Mouse (Mus musculus): ENCODE results near the gene Armc6. TPM values are rescaled to one million over a fixed set of nuclear protein-coding genes. Genes with fewer than 3 reads are reported as not detected.

The Armc6 gene
- polyA plus RNA-seq, 1 experiment from 2014 or later, result 38.8 TPM

DNA sequence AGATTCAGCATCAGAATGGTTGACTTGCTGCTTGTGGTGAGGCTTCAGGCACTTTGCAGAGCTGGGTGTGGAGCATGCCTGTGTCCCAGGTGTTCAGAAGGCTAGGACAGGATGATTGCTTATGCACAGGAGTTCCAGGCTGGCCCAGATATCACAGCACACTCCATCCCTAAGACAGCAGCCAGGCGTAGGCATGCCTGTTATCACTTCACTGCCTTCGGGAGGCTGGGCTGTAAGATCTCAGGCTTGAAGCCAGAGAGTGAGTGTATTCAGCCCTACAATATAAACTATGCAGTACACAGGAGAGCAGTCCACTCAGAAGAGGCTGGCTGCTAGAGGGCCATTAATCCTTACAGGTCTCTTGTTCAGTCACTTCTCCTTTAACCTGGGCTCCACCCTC lies 24.8 kb upstream of the Armc6 start:
- no peaks in the 10 kb centered on the region for H3K9me3 ChIP-seq (replicated peaks)
- WGBS, result 86% methylated on average over 2 of the region's 2 CpGs
- no peaks in the 10 kb centered on the region for H3K27me3 ChIP-seq (ENCODE audit: low read depth, poor library complexity, severe bottlenecking)
- no peak overlapping the region for H3K27ac ChIP-seq (replicated peaks)
- DNase-seq (ENCODE audit: low spot score), result no peak
- H3K36me3 ChIP-seq, result peaks cover 100% of the 10 kb centered on the region
- no peak overlapping the region for H3K4me3 ChIP-seq
- no peaks in the 10 kb centered on the region for H3K4me1 ChIP-seq

DNA sequence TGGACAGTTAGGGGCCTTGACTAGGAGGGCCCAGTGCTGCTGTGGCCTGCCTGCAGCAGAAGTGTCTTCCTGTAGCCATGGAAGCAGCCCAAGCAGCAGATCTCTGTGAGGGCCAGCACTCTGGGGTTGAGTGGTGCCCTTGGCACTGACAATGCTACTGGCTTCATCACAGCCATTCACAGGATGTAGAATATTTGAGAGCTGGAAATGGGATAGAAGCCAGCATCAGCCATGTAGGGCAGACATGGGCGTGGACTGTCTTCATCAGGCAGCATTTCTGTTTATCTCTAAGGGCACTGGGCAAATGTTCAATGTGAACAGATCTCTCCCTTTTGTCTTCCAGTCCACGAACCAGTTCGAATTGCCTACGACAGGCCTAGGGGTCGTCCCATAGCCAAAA lies 24.3 kb upstream of the Armc6 start:
- no peaks in the 10 kb centered on the region for H3K27me3 ChIP-seq (ENCODE audit: low read depth, poor library complexity, severe bottlenecking)
- DNase-seq (ENCODE audit: low spot score), result no peak
- peaks cover 100% of the 10 kb centered on the region for H3K36me3 ChIP-seq
- H3K27ac ChIP-seq (replicated peaks), result no peak overlapping the region
- 95% methylated on average over 5 of the region's 5 CpGs for WGBS
- H3K9me3 ChIP-seq (replicated peaks), result no peaks in the 10 kb centered on the region
- no peaks in the 10 kb centered on the region for H3K4me1 ChIP-seq
- no peak overlapping the region for H3K4me3 ChIP-seq

- H3K27ac ChIP-seq (replicated peaks), result no peak overlapping the region
- peaks cover 100% of the 10 kb centered on the region for H3K36me3 ChIP-seq
- H3K27me3 ChIP-seq (ENCODE audit: low read depth, poor library complexity, severe bottlenecking), result no peaks in the 10 kb centered on the region
- no peak overlapping the region for H3K4me3 ChIP-seq
- no peaks in the 10 kb centered on the region for H3K4me1 ChIP-seq
- no peak for DNase-seq (ENCODE audit: low spot score)
- H3K9me3 ChIP-seq (replicated peaks), result no peaks in the 10 kb centered on the region
- WGBS, result 81% methylated on average over 3 of the region's 3 CpGs
Observed at GRCm38 (mm10) chr8:70257456-70257855, 23.2 kb upstream of the Armc6 start.

- no peaks in the 10 kb centered on the region for H3K27me3 ChIP-seq (ENCODE audit: low read depth, poor library complexity, severe bottlenecking)
- no peak overlapping the region for H3K4me3 ChIP-seq
- no peak overlapping the region for H3K27ac ChIP-seq (replicated peaks)
- H3K36me3 ChIP-seq, result peaks cover 100% of the 10 kb centered on the region
- H3K4me1 ChIP-seq, result no peaks in the 10 kb centered on the region
- no peaks in the 10 kb centered on the region for H3K9me3 ChIP-seq (replicated peaks)
- DNase-seq (ENCODE audit: low spot score), result no peak
- 90% methylated on average over 1 of the region's 1 CpGs for WGBS
Observed at GRCm38 (mm10) chr8:70254628-70255027, 20.4 kb upstream of the Armc6 start.

DNA sequence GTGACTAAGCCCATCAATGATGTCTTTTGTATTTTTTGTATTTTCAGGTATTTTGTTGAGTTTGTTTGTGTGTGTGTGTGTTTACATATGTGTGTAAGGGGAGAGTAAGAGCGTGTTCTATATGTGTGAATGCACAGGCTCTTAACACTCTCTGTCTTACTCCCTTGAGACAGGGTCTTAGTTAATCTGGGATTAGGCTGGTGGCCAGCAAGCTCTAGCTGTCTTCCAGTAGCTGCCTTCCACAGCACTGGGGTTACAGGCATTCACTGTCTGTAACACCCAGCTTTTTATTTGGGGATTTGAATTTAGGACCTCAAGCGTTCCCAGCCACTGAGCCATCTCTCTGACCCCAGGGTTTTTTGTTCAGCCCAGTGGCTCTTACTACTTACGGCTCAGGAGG lies 13.6 kb upstream of the Armc6 start:
- no peak for DNase-seq (ENCODE audit: low spot score)
- peaks cover 98% of the 10 kb centered on the region for H3K36me3 ChIP-seq
- H3K27ac ChIP-seq (replicated peaks), result no peak overlapping the region
- H3K27me3 ChIP-seq (ENCODE audit: low read depth, poor library complexity, severe bottlenecking), result no peaks in the 10 kb centered on the region
- H3K9me3 ChIP-seq (replicated peaks), result no peaks in the 10 kb centered on the region
- no peak overlapping the region for H3K4me3 ChIP-seq
- WGBS, result 85% methylated on average over 3 of the region's 3 CpGs
- H3K4me1 ChIP-seq, result no peaks in the 10 kb centered on the region

- H3K4me1 ChIP-seq, result no peaks in the 10 kb centered on the region
- H3K27me3 ChIP-seq (ENCODE audit: low read depth, poor library complexity, severe bottlenecking), result no peaks in the 10 kb centered on the region
- 97% methylated on average over 6 of the region's 6 CpGs for WGBS
- H3K4me3 ChIP-seq, result no peak overlapping the region
- H3K9me3 ChIP-seq (replicated peaks), result no peaks in the 10 kb centered on the region
- DNase-seq (ENCODE audit: low spot score), result no peak
- peaks cover 98% of the 10 kb centered on the region for H3K36me3 ChIP-seq
- H3K27ac ChIP-seq (replicated peaks), result no peak overlapping the region
Observed at GRCm38 (mm10) chr8:70246622-70247021, 12.4 kb upstream of the Armc6 start.

- DNase-seq (ENCODE audit: low spot score), result no peak
- H3K4me3 ChIP-seq, result no peak overlapping the region
- peaks cover 9% of the 10 kb centered on the region for H3K4me1 ChIP-seq
- no peaks in the 10 kb centered on the region for H3K9me3 ChIP-seq (replicated peaks)
- WGBS, result 92% methylated on average over 5 of the region's 5 CpGs
- H3K27me3 ChIP-seq (ENCODE audit: low read depth, poor library complexity, severe bottlenecking), result no peaks in the 10 kb centered on the region
- peaks cover 95% of the 10 kb centered on the region for H3K36me3 ChIP-seq
- H3K27ac ChIP-seq (replicated peaks), result no peak overlapping the region
Observed at GRCm38 (mm10) chr8:70240642-70241041, 6.4 kb upstream of the Armc6 start.

DNA sequence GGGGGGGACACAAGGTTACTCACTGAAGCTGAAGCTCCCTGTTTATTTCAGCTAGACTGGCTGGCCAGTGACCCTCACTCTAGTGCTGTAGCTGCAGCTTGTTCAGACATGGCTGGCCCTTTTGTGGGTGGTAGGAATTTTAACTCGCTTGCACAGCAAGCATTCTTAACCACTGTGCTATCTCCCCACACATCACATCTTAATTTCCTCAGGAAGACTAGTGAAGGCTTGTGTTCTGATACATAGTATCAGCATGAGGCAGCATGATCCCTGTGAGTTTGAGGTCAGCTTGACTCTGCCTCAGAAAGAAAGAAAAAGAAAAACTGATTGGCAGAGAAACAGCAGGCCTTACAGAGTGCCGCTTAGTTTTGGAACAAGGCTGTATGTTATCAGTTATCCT lies 3.6 kb upstream of the Armc6 start:
- no peak overlapping the region for H3K27ac ChIP-seq (replicated peaks)
- peaks cover 68% of the 10 kb centered on the region for H3K36me3 ChIP-seq
- no peaks in the 10 kb centered on the region for H3K27me3 ChIP-seq (ENCODE audit: low read depth, poor library complexity, severe bottlenecking)
- no peak for DNase-seq (ENCODE audit: low spot score)
- peaks cover 24% of the 10 kb centered on the region for H3K4me1 ChIP-seq
- no peaks in the 10 kb centered on the region for H3K9me3 ChIP-seq (replicated peaks)
- WGBS, result 96% methylated on average over 2 of the region's 2 CpGs
- H3K4me3 ChIP-seq, result no peak overlapping the region

DNA sequence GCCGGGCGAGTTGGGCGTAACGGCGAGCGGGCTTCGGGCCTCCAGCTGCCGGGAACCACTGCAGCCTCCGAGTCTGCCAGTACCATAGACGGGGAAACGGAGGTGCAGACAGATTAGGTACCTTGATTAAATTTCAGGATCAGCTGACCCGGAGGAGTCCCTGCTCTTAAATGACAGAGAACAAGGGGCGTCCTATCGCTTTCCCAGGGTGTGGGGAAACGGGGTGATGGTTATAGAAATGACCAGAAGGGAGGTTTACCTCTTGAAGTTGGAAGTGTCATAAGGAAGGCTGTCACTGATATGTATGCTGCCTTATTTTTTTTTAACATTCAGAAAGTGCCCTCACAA lies 489 bp upstream of the Armc6 start:
- Histone ChIP-seq H3K4me3 (peak overlapping the region; percentile 76), H3K27ac (replicated peaks) (peak overlapping the region; percentile 93), H3K4me1 (peaks cover 27% of the 10 kb centered on the region), H3K9me3 (replicated peaks) (no peaks in the 10 kb centered on the region), H3K27me3 (ENCODE audit: low read depth, poor library complexity, severe bottlenecking) (no peaks in the 10 kb centered on the region), H3K36me3 (peaks cover 53% of the 10 kb centered on the region)
- DNase-seq (ENCODE audit: low spot score), result no peak
- under 1% methylated on average over 15 of the region's 15 CpGs for WGBS

DNA sequence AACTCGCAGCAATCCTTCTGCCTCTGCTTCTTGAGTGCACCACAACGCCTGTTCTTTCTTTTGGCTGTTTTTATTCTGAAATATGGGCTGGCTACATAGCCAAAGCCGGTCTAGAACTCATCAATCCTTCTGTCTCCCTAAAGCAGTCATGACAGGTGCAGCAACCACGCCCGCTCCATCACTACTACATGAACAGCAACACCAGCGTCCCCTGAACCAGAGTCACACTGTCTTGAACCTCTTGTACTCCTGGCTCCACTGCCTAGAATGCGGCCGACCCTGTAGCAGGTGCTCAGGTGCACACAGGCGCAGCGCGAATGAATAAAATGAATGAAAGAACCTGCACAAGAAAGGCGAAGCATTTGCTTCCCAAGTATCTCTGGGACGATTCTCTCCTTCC lies 660 bp downstream of the Armc6 start:
- DNase-seq (ENCODE audit: low spot score), result no peak
- peak overlapping the region; percentile 76 for H3K4me3 ChIP-seq

GRCm38 (mm10) chr8:70230837-70231236 lies 3.4 kb downstream of the Armc6 start:
- no peak for DNase-seq (ENCODE audit: low spot score)
- WGBS, result 91% methylated on average over 9 of the region's 9 CpGs

More for the DNA sequence above, 660 bp downstream of the Armc6 start:
- peak overlapping the region; percentile 93 for H3K27ac ChIP-seq (replicated peaks)
- H3K4me1 ChIP-seq, result peaks cover 27% of the 10 kb centered on the region
- no peaks in the 10 kb centered on the region for H3K27me3 ChIP-seq (ENCODE audit: low read depth, poor library complexity, severe bottlenecking)
- H3K36me3 ChIP-seq, result peaks cover 53% of the 10 kb centered on the region
- no peaks in the 10 kb centered on the region for H3K9me3 ChIP-seq (replicated peaks)
- WGBS, result 9% methylated on average over 13 of the region's 13 CpGs

DNA sequence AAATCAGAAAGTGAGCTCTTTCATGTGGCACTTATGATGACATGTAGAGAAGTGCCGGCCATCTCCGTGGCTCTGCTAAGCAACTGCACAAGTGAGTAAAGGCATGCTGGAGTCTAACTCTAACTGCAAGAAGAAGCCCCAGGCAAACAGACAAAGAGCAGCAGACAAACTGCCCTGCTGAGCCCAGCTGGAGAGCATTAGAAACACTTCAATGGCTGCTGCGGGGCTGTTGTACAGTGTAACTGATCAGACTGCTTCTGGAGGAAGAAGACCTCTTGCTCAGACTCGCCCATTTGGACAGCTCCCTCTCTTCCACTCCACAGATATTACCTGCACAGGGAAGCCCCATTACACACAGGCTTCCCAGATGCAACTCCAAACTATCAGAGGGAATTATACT lies 6.3 kb downstream of the Armc6 start:
- Histone ChIP-seq H3K27me3 (ENCODE audit: low read depth, poor library complexity, severe bottlenecking) (no peaks in the 10 kb centered on the region), H3K36me3 (peaks cover 70% of the 10 kb centered on the region), H3K4me1 (peaks cover 12% of the 10 kb centered on the region), H3K27ac (replicated peaks) (no peak overlapping the region), H3K9me3 (replicated peaks) (no peaks in the 10 kb centered on the region), H3K4me3 (no peak overlapping the region)
- WGBS, result 43% methylated on average over 4 of the region's 4 CpGs
- DNase-seq (ENCODE audit: low spot score), result no peak

More at GRCm38 (mm10) chr8:70230837-70231236, 3.4 kb downstream of the Armc6 start:
- H3K36me3 ChIP-seq, result peaks cover 44% of the 10 kb centered on the region
- no peaks in the 10 kb centered on the region for H3K27me3 ChIP-seq (ENCODE audit: low read depth, poor library complexity, severe bottlenecking)
- H3K27ac ChIP-seq (replicated peaks), result no peak overlapping the region
- H3K9me3 ChIP-seq (replicated peaks), result no peaks in the 10 kb centered on the region
- H3K4me1 ChIP-seq, result peaks cover 28% of the 10 kb centered on the region
- no peak overlapping the region for H3K4me3 ChIP-seq

DNA sequence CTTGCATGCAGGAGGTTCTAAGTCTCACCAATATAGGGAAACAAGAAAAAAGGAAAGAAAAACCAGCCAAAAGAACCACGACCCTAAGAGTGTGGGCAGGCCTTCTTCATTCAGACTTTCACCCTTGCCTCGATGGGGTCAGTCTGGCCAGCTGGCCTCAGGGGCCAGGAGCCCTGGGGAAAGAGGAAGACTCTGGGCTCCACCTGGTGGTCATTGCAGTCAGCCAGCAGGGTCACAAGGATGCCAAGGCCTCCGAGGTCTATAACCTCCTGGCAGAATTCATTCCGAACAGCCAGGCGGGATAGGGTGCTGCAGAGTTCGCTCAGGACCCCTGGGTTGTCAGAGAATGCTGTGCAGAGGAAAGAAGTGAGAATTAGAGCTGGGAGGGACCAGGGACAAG lies 10.9 kb downstream of the Armc6 start:
- H3K36me3 ChIP-seq, result peaks cover 59% of the 10 kb centered on the region
- peak; percentile 38 for DNase-seq (ENCODE audit: low spot score)
- H3K9me3 ChIP-seq (replicated peaks), result no peaks in the 10 kb centered on the region
- peaks cover 7% of the 10 kb centered on the region for H3K4me1 ChIP-seq
- no peak overlapping the region for H3K27ac ChIP-seq (replicated peaks)
- no peaks in the 10 kb centered on the region for H3K27me3 ChIP-seq (ENCODE audit: low read depth, poor library complexity, severe bottlenecking)
- no peak overlapping the region for H3K4me3 ChIP-seq
- WGBS, result 59% methylated on average over 6 of the region's 6 CpGs

GRCm38 (mm10) chr8:70222041-70222440 lies 12.2 kb downstream of the Armc6 start:
- no peaks in the 10 kb centered on the region for H3K27me3 ChIP-seq (ENCODE audit: low read depth, poor library complexity, severe bottlenecking)
- WGBS, result 96% methylated on average over 12 of the region's 12 CpGs
- H3K9me3 ChIP-seq (replicated peaks), result no peaks in the 10 kb centered on the region
- peaks cover 46% of the 10 kb centered on the region for H3K36me3 ChIP-seq
- H3K27ac ChIP-seq (replicated peaks), result no peak overlapping the region
- H3K4me1 ChIP-seq, result no peaks in the 10 kb centered on the region
- no peak overlapping the region for H3K4me3 ChIP-seq
- no peak for DNase-seq (ENCODE audit: low spot score)
